Mouse (Mus musculus): ENCODE data around the gene Dhdh.

- TF ChIP-seq CTCF (IDR thresholded peaks at IDR 0.05; ENCODE audit: borderline replicate concordance, extremely low read depth, insufficient read depth, insufficient read length) (no peak), POLR2A (IDR thresholded peaks at IDR 0.05; ENCODE audit: borderline replicate concordance, extremely low read depth, insufficient read depth, insufficient read length, poor library complexity, severe bottlenecking) (no peak)
Observed at GRCm38 (mm10) chr7:45457204-45458060, 31.2 kb downstream of the Dhdh start.
